Mouse (Mus musculus) megakaryocyte, embryonic 14.5 days (primary cell): Measurements from ENCODE around the gene Ube2s.

Source experiments
- FLI1 ChIP-seq: IDR thresholded peaks from 2 replicates; pipeline ENCODE4 v1.6.1; 2012; ENCODE audit warnings: low read length, inconsistent platforms, mixed read lengths
- GATA1 ChIP-seq: IDR thresholded peaks from 3 replicates; pipeline ENCODE4 v1.6.1; 2012; ENCODE audit warnings: mixed read lengths, low read length, inconsistent platforms, borderline replicate concordance

- TF ChIP-seq GATA1: no peak
- no peak for TF ChIP-seq FLI1
Measured at GRCm38 (mm10) chr7:4777851-4778637, 34.3 kb downstream of the Ube2s start.
